Mouse (Mus musculus): ENCODE measurements around the gene Fyn.

The Fyn gene

GRCm38 (mm10) chr10:39368572-39369135, at the start of gene Fyn:
TSS of gene Fyn (plus strand) at chr10:39368855.
- DNase-seq, result no peak

- peak; percentile 33 to 49 for DNase-seq
Measured at GRCm38 (mm10) chr10:39320798-39321622, 47.6 kb upstream of the Fyn start.

- DNase-seq, result no peak
Measured at GRCm38 (mm10) chr10:39321623-39321985, 47.1 kb upstream of the Fyn start.

GRCm38 (mm10) chr10:39322143-39322542, 46.5 kb upstream of the Fyn start:
- DNase-seq, result peak; percentile 25 to 32

GRCm38 (mm10) chr10:39324291-39324690, 44.4 kb upstream of the Fyn start:
- DNase-seq, result no peak

DNA sequence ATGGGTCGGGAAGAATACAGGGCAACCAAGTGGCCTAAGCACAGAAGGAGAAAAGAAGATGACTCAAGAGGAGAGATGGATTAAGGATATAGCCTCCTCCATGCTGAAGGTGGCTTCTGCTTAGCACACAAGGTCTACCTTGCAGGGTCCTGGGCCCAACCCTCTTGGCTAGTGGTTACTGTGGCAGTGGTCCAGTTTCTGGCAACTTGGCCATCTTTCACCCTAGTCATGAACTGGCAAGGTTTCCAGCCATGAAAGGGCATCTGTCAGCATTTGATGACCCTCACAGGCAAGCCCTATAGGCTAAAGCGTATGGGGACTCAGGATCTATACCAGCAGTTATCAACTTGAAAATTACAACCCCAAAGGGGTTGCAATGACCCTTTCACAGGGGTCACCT, 40.0 kb upstream of the Fyn start:
- DNase-seq, result no peak

DNA sequence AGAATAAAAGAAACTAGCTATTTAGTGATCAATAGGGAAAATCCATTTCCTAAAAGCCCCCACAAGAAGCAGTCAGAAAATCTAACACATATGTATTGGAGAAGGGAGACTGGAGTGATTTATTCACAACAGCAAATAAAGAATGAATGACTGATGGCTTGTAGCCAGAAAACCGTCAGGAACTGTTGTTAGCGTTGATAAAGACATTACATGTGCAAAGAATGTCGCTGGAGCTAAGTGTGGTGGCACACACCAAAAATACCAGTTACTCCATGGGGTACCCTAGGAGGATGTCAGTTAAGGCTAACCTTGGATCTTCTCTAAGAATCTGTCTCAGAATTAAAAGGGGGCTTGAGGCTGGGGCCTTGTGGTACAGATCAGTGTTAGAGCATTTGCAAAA, 34.3 kb upstream of the Fyn start:
- no peak for DNase-seq

DNA sequence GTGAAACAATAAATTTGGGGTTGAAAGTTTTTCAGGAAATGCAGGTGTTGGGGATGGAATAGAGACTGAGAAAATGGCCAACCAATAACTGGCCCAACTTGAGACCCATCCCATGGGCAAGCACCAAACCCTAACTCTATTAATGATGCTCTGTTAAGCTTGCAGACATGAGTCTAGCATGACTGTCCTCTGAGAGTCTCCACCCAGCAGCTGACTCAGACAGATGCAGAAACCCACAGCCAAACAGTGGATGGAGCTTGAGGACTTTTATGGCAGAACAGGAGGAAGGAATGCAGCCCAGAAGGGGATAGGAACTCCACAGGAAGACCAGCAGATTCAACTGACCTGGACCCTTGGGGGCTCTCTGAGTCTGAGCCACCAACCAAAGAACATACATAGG, 32.8 kb upstream of the Fyn start:
- no peak for DNase-seq

DNA sequence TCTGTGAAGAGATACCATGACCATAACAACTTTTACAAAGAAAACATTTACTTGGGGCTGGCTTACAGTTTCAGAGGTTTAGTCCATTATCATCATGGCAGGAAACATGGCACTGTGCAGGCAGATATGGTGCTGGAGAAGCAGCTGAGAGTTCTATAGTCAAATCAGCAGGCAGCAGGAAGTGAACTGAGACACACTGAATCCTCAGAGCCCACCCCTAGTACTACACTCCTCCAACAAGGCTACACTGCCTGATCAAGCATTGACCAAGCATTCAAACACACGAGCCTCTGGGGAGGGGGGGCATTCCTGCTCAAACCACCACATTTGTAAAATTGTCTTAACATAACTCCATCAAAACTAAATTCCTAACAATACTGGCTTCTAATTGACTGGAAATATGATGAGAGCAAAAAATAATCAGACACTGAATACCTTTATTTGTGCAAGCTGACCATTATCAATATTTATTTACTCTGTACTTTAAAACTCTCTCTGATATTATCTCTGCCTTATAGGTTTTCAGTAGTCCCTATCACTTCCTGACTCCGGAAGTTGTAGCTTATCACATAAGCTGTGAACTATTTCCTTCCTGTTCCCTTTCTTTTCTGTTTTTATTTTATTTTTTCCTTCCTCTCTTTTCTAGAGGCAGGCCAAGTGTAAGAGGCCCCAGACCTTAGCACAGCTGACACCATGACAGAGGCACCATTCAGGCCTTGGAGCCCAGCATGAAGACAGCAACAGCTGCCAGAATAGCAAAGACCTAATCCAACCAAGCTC, 29.3 kb upstream of the Fyn start:
- DNase-seq, result no peak

DNA sequence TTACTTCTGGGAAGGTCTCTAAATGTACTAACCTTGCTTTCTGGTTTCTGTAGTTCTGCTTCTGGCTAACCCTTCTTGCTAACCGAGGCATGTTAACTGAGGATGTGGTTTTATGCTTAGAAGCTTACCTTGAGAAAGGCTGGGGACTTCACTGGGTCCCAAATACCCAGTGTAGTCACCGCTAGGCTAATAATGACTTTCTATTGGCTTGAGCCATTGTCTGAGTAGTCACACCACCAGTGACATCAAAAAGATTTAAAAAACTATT, 28.8 kb upstream of the Fyn start:
- no peak for DNase-seq

DNA sequence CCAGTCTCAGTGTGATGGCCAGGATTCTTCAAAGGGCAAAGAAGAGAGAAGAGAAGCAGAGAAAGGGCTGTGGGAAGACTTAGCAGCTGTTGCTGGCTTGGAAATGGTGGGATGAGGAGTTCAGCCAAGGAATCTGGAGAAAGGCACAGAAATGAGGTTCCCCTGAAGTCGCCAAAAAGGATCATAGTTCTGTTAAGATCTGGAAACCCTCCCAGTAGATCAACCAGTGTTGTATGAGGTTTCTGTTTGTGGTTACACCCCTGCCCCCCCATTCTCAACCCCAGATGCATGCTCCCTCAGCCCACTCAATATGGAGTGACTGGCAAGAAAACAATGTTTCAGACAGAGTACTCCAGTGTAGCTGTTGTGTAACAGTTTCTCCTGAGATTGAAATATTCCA, 25.1 kb upstream of the Fyn start:
- peak; percentile 8 to 24 for DNase-seq

- no peak for DNase-seq
Measured at GRCm38 (mm10) chr10:39345921-39346320, 22.7 kb upstream of the Fyn start.

GRCm38 (mm10) chr10:39349781-39350364, 18.8 kb upstream of the Fyn start:
- no peak for DNase-seq

DNA sequence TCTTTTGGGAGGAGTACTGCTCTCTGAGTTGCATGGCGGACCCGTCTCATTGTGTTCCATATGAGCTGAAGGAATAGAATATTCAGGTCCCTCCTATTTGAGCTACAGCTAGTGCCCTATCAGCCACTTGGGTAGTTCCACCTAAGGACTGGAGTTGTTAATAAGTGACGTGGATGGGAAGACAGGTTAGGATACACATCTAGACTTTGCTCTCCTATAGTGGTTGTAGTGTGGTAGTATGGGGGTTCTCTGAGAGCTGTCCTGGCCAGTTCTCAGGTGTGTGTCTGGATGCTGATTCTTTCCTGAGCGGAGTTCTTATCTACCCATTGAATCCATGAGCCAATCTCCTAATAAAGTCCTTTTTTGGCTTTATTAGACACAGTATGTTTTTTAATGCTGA, 4.5 kb upstream of the Fyn start:
- no peak for DNase-seq

- DNase-seq, result peak; percentile 95 to 97
Measured at GRCm38 (mm10) chr10:39369502-39369931, 862 bp downstream of the Fyn start.

GRCm38 (mm10) chr10:39369977-39370785, 1.5 kb downstream of the Fyn start:
- DNase-seq, result peak; percentile 60 to 73

GRCm38 (mm10) chr10:39370786-39371221, 2.1 kb downstream of the Fyn start:
- no peak for DNase-seq

GRCm38 (mm10) chr10:39371467-39371866, 2.8 kb downstream of the Fyn start:
- no peak for DNase-seq

- DNase-seq, result no peak
Measured at GRCm38 (mm10) chr10:39371991-39372390, 3.3 kb downstream of the Fyn start.

DNA sequence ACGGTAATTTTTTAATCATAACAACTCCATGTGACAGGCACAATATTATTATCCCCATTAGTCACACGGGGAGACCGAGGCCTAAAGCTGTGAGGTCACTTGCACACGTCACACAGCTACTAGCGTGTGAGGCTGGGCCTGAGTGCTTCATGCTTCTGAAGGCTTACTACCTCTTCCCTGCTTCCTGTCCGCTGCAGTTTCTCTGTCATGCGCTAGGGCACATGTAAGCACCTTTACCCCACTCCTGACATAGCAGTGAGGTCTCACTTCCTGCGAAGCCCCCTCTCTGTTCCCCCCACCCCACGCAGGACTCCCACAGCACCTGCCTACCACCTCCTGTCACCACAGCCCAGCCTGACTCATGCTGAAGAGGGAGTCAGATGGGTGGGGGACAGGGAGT, 8.0 kb downstream of the Fyn start:
- no peak for DNase-seq

DNA sequence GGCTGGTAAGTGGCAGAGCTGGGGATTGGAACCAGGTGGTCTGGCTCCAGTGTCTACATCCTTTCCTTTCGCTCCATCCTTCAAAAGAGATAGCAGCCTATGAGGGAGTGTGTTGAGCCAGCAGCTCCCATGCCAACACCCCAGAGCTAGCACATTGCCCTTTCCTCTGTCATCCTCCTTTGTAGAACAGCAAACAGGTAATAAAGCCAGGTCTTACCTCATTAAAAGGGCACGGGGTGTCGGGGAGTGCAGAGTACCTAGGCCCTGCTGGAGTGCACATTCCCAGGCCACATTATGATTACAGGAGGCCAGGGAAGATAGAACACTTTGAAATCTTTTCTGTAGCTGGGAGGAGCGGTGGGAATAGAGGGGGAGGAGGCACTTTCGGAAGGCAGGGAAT, 8.6 kb downstream of the Fyn start:
- no peak for DNase-seq

DNA sequence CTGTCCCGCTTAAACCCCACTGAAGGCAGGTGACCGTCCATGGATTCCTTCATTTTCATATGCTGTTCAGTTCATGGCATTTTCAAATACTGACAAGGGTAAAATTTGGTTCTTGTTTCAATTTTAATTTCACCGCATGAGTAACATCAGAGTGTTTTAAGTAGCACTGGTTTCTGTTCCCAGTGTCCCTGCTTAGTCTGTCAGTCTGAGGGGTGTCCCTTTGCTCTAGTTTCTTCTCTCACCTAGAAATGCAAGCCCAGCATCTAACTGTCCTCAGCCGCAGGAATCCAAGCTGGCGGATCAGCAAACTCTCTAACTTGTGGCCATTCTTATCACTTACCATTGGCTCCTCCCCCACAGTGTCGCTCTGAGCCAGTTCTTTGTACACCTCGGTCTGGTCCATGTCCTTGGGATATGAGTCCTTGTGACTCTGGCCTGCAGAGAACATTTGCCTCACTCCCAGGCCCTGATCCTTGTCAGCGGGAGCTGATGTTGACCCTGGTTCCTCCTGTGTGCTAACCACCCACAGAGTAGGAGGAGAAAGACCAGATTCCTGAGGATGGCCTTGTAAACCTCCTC, 9.5 kb downstream of the Fyn start:
- no peak for DNase-seq

- no peak for DNase-seq
Measured at GRCm38 (mm10) chr10:39379287-39379686, 10.6 kb downstream of the Fyn start.

All from lung, postnatal 4 days (tissue).